Mouse (Mus musculus) liver, embryonic 14.5 days (tissue): ENCODE data around the gene Zfp652.

Source experiments
- CTCF ChIP-seq: IDR thresholded peaks from 2 replicates; pipeline ENCODE4 v1.5.1; 2016; ENCODE audit warnings: antibody characterized with exemption, low read depth, control low read depth
- EP300 ChIP-seq: IDR thresholded peaks from 2 replicates; pipeline ENCODE4 v1.6.1; 2016; ENCODE audit warnings: antibody characterized with exemption, low read depth

DNA sequence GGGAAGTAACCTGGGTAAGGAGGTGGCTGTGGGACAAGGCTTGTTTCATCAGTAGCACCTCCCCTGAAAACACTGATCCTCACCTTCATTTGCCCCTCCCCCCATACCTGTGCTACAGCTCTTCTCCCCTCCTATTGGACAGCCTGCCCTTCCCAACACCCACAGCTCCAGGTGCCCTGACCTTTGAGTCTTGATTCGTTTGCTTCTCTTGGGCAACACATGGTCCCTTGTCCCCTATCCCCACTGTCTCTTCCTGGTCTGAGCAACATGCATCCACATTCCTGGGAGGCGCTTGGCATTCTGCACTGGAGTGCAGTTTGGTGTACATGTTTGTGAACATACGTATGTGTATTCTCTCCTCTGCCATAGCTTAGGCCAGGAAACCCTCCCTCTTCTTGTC is 29.5 kb upstream of the Zfp652 start:
- TF ChIP-seq EP300 (no peak), CTCF (no peak)
